In genomic region chr7:75415882-75416585, GRCm38 (mm10) we compare ENCODE assay signal across 14 mouse cellular contexts. TPM values are rescaled to one million over a fixed set of nuclear protein-coding genes. Genes with fewer than 3 reads are reported as not detected.
DNase-seq lines count a peak whose midpoint lies in the region; ATAC-seq and TF ChIP-seq lines count a peak whose summit lies in the region.
"Had no signal": no experiment of that assay in that cellular context is flagged by ENCODE, and none has a peak within 500 bp of the region (broad histone marks: within the 10 kb centered on the region; RNA-seq: fewer than 3 reads in every experiment).

No protein-coding gene starts in this region.

- WGBS in liver, adult 2 months: 72% methylated on average over 7 of the region's 7 CpGs
- WGBS in liver, embryonic 11.5 days: 68% methylated on average over 7 of the region's 7 CpGs
- WGBS in intestine, embryonic 14.5 days: 83% methylated on average over 7 of the region's 7 CpGs
- 37% methylated on average over 7 of the region's 7 CpGs for WGBS in small intestine, adult 2 months
- 85% methylated on average over 7 of the region's 7 CpGs for WGBS in midbrain, embryonic 10.5 days
- 43% methylated on average over 7 of the region's 7 CpGs for WGBS in thymus, adult 2 months

- H3K9me3 ChIP-seq in liver, embryonic 11.5 days (ENCODE audit: control insufficient read depth, low read length): no peaks in the 10 kb centered on the region
- no peaks in the 10 kb centered on the region for H3K9me3 ChIP-seq in intestine, embryonic 14.5 days (ENCODE audit: control insufficient read depth, low read length)
- H3K9me3 ChIP-seq in midbrain, embryonic 10.5 days (replicated peaks): no peaks in the 10 kb centered on the region
- H3K9me3 ChIP-seq: forebrain, embryonic 15.5 days; hindbrain, embryonic 12.5 days; limb, embryonic 15.5 days had no signal

- no peak overlapping the region for H3K4me2 ChIP-seq in liver, embryonic 11.5 days
- H3K4me2 ChIP-seq in intestine, embryonic 14.5 days (ENCODE audit: low read length): no peak overlapping the region
- H3K4me2 ChIP-seq: forebrain, embryonic 15.5 days; hindbrain, embryonic 12.5 days; limb, embryonic 15.5 days had no signal

- H3K4me1 ChIP-seq in liver, adult 2 months (ENCODE audit: control insufficient read depth, insufficient read depth, low read length): peaks cover 8% of the 10 kb centered on the region
- H3K4me1 ChIP-seq in liver, embryonic 11.5 days (replicated peaks; ENCODE audit: control insufficient read depth, insufficient read depth, low read length): no peaks in the 10 kb centered on the region; the same call in 1 of the 2 replicates
- H3K4me1 ChIP-seq in intestine, embryonic 14.5 days (replicated peaks; ENCODE audit: control insufficient read depth, insufficient read depth, low read length): peaks cover 4% of the 10 kb centered on the region; the same call in 1 of the 2 replicates
- peaks cover 29% of the 10 kb centered on the region for H3K4me1 ChIP-seq in small intestine, adult 2 months (ENCODE audit: control insufficient read depth, insufficient read depth, insufficient read length, low read length)
- H3K4me1 ChIP-seq in midbrain, embryonic 10.5 days: peaks cover 15% of the 10 kb centered on the region
- H3K4me1 ChIP-seq in thymus, adult 2 months (replicated peaks; ENCODE audit: control insufficient read depth, insufficient read depth, low read length): no peaks in the 10 kb centered on the region
- H3K4me1 ChIP-seq: forebrain, embryonic 15.5 days; hindbrain, embryonic 12.5 days; limb, embryonic 15.5 days had no signal

- no peak for DNase-seq in liver, adult 2 months (ENCODE audit: extremely low read depth, low read depth, low spot score)
- DNase-seq in liver, embryonic 11.5 days (ENCODE audit: low spot score): no peak
- no peak for DNase-seq in intestine, embryonic 14.5 days (ENCODE audit: low spot score)
- no peak for DNase-seq in midbrain, embryonic 10.5 days (ENCODE audit: low spot score)
- no peak for DNase-seq in thymus, adult 2 months
- DNase-seq in right cerebral cortex, adult 2 months (ENCODE audit: low spot score in 2 of 2): no peak
- DNase-seq: cerebellum, adult 18-20 months; gastrocnemius, postnatal 14 days; kidney, adult 9 months had no signal

- H3K9ac ChIP-seq in liver, adult 2 months (ENCODE audit: low read depth, low read length): no peak overlapping the region
- no peak overlapping the region for H3K9ac ChIP-seq in liver, embryonic 11.5 days (ENCODE audit: low read depth, low read length)
- H3K9ac ChIP-seq in intestine, embryonic 14.5 days (ENCODE audit: low read length): no peak overlapping the region
- H3K9ac ChIP-seq: forebrain, embryonic 15.5 days; hindbrain, embryonic 12.5 days; limb, embryonic 15.5 days had no signal

- TF ChIP-seq POLR2A in liver, adult 2 months (IDR thresholded peaks at IDR 0.05; ENCODE audit: extremely low read depth, insufficient read depth, low read length): no peak
- TF ChIP-seq POLR2A in small intestine, adult 2 months (IDR thresholded peaks at IDR 0.05; ENCODE audit: low read depth, low read length): no peak
- no peak for TF ChIP-seq POLR2A in thymus, adult 2 months (IDR thresholded peaks at IDR 0.05; ENCODE audit: control insufficient read depth, extremely low read depth, insufficient read depth, low read length, poor library complexity)

- TF ChIP-seq CTCF in liver, adult 2 months (IDR thresholded peaks at IDR 0.05; ENCODE audit: low read depth, low read length): no peak
- no peak for TF ChIP-seq CTCF in small intestine, adult 2 months (IDR thresholded peaks at IDR 0.05; ENCODE audit: extremely low read depth, insufficient read length, insufficient replicate concordance, low read depth, low read length)
- TF ChIP-seq CTCF in thymus, adult 2 months (IDR thresholded peaks at IDR 0.05; ENCODE audit: borderline replicate concordance, control insufficient read depth, extremely low read depth, insufficient read depth, low read length, poor library complexity): no peak

- no peaks in the 10 kb centered on the region for H3K36me3 ChIP-seq in liver, adult 2 months (ENCODE audit: control insufficient read depth, insufficient read depth, low read length)
- no peaks in the 10 kb centered on the region for H3K36me3 ChIP-seq in liver, embryonic 11.5 days (ENCODE audit: control insufficient read depth, insufficient read depth, low read length)
- no peaks in the 10 kb centered on the region for H3K36me3 ChIP-seq in intestine, embryonic 14.5 days (ENCODE audit: control insufficient read depth, insufficient read depth, low read length)
- no peaks in the 10 kb centered on the region for H3K36me3 ChIP-seq in small intestine, adult 2 months (ENCODE audit: control insufficient read depth, insufficient read depth, low read length)
- no peaks in the 10 kb centered on the region for H3K36me3 ChIP-seq in midbrain, embryonic 10.5 days
- H3K36me3 ChIP-seq in thymus, adult 2 months (ENCODE audit: control insufficient read depth, insufficient read depth, low read length): no peaks in the 10 kb centered on the region
- H3K36me3 ChIP-seq: forebrain, embryonic 15.5 days; hindbrain, embryonic 12.5 days; limb, embryonic 15.5 days had no signal

- ATAC-seq in liver, embryonic 11.5 days (replicated peaks; ENCODE audit: low FRiP score): no peak
- ATAC-seq in CD4-positive, CD25-positive, alpha-beta regulatory T cell, adult 4 months: peak; percentile 83
- ATAC-seq in intestine, embryonic 14.5 days (replicated peaks; ENCODE audit: low FRiP score, low TSS enrichment, low read depth): peak; percentile 82
- ATAC-seq: forebrain, embryonic 15.5 days had no signal

- H3K27ac ChIP-seq in liver, adult 2 months (replicated peaks; ENCODE audit: insufficient read depth, low read depth, low read length): peak overlapping the region; percentile 52
- H3K27ac ChIP-seq in liver, embryonic 11.5 days (ENCODE audit: low read depth, low read length): no peak overlapping the region
- H3K27ac ChIP-seq in intestine, embryonic 14.5 days (ENCODE audit: low read depth): peak overlapping the region; percentile 48
- H3K27ac ChIP-seq in small intestine, adult 2 months (ENCODE audit: insufficient read depth, low read depth, low read length): peak overlapping the region; percentile 97
- no peak overlapping the region for H3K27ac ChIP-seq in midbrain, embryonic 10.5 days (replicated peaks)
- no peak overlapping the region for H3K27ac ChIP-seq in thymus, adult 2 months (ENCODE audit: control insufficient read depth, insufficient read depth, low read length)
- H3K27ac ChIP-seq: forebrain, embryonic 15.5 days; hindbrain, embryonic 12.5 days; limb, embryonic 15.5 days had no signal

- no peaks in the 10 kb centered on the region for H3K79me2 ChIP-seq in liver, adult 2 months (ENCODE audit: control insufficient read depth, insufficient read depth, low read length)

- no peaks in the 10 kb centered on the region for H3K27me3 ChIP-seq in liver, adult 2 months (ENCODE audit: control insufficient read depth, insufficient read depth, low read length)
- H3K27me3 ChIP-seq in liver, embryonic 11.5 days (replicated peaks; ENCODE audit: control insufficient read depth, insufficient read depth, low read length): no peaks in the 10 kb centered on the region
- H3K27me3 ChIP-seq in intestine, embryonic 14.5 days (replicated peaks; ENCODE audit: control insufficient read depth, insufficient read depth, low read length): no peaks in the 10 kb centered on the region
- H3K27me3 ChIP-seq in small intestine, adult 2 months (ENCODE audit: control insufficient read depth, insufficient read depth, low read length): no peaks in the 10 kb centered on the region
- no peaks in the 10 kb centered on the region; the same call in 1 of the 2 replicates for H3K27me3 ChIP-seq in midbrain, embryonic 10.5 days (ENCODE audit: low read depth, poor library complexity, severe bottlenecking)
- no peaks in the 10 kb centered on the region for H3K27me3 ChIP-seq in thymus, adult 2 months (ENCODE audit: control insufficient read depth, insufficient read depth, low read length)
- H3K27me3 ChIP-seq: forebrain, embryonic 15.5 days; hindbrain, embryonic 12.5 days; limb, embryonic 15.5 days had no signal

- H3K4me3 ChIP-seq in liver, adult 2 months (ENCODE audit: insufficient read depth, low read depth, low read length): no peak overlapping the region
- no peak overlapping the region for H3K4me3 ChIP-seq in liver, embryonic 11.5 days (ENCODE audit: low read depth, low read length)
- no peak overlapping the region for H3K4me3 ChIP-seq in intestine, embryonic 14.5 days (ENCODE audit: low read depth, low read length)
- no peak overlapping the region for H3K4me3 ChIP-seq in small intestine, adult 2 months (ENCODE audit: low read depth, low read length)
- no peak overlapping the region for H3K4me3 ChIP-seq in midbrain, embryonic 10.5 days
- H3K4me3 ChIP-seq in thymus, adult 2 months (ENCODE audit: control insufficient read depth, insufficient read depth, low read length): no peak overlapping the region
- H3K4me3 ChIP-seq: forebrain, embryonic 15.5 days; hindbrain, embryonic 12.5 days; limb, embryonic 15.5 days had no signal

RNA-seq across cellular contexts. Expression of gene Akap13, which starts 39.3 kb away (rescaled TPM):
- 76.2 and 92.1 TPM in 2 replicates for total RNA-seq in liver, adult 2 months (2014; rRNA removed)
- polyA plus RNA-seq in liver, adult 2 months (2012; rRNA removed): 7.4 and 8.5 TPM in 2 replicates
- 27.2 and 30.7 TPM in 2 replicates for polyA plus RNA-seq in liver, embryonic 11.5 days (2014; fragmentation: Nextera tagmentation; extraction: Ambion mirVana)
- polyA plus RNA-seq in CD4-positive, CD25-positive, alpha-beta regulatory T cell, adult 4 months (2017; shearing (Covaris generic)): 100 to 1,000 TPM; 382 to 420 TPM
- 51.0 and 51.5 TPM in 2 replicates for polyA plus RNA-seq in intestine, embryonic 14.5 days (2014; fragmentation: Nextera tagmentation; extraction: Ambion mirVana)
- 6.9 and 15.8 TPM in 2 replicates for polyA plus RNA-seq in small intestine, adult 2 months (2012; rRNA removed)
- polyA plus RNA-seq in midbrain, embryonic 10.5 days (2016; fragmentation: Nextera tagmentation; extraction: Ambion mirVana): 28.7 and 29.0 TPM in 2 replicates
- polyA plus RNA-seq in thymus, adult 2 months (2012; rRNA removed): 47.8 and 49.4 TPM in 2 replicates

Comparison
In these comparisons a context has a peak if more than half of its experiments do, and no peak if none do; other contexts are left out.
1. H3K27ac ChIP-seq: peak in liver, adult 2 months (single experiment), intestine, embryonic 14.5 days (single experiment) and small intestine, adult 2 months (single experiment); none in liver, embryonic 11.5 days (single experiment), midbrain, embryonic 10.5 days (single experiment) and thymus, adult 2 months (single experiment).